Mouse (Mus musculus) limb, embryonic 14.5 days (tissue): Measurements from ENCODE around the gene Exoc1. TPM values are rescaled to one million over a fixed set of nuclear protein-coding genes. Genes with fewer than 3 reads are reported as not detected.

Experiments used
- ATAC-seq: fragments of 200-750 bp; cut with Nextera tagmentation; 2 replicates; pipeline ENCODE4 v1.8.0; 2017; ENCODE audit warnings: low read depth, moderate number of reproducible peaks, moderate TSS enrichment; ENCODE audit not compliant: low FRiP score
- DNase-seq: peaks from one replicate; pipeline ENCODE4 v3.0.0-alpha.2; 2015; ENCODE audit warnings: low spot score
- H3K27ac ChIP-seq: fragments of 300-500 bp; sonication (generic); replicated peaks from 2 replicates; pipeline ENCODE4 v1.5.1; 2014; ENCODE audit warnings: low read depth, mild to moderate bottlenecking, low read length, moderate library complexity, mixed read lengths
- H3K27me3 ChIP-seq: fragments of 300-500 bp; sonication (generic); 2 replicates; pipeline ENCODE4 v1.6.1; 2014; ENCODE audit warnings: low read length, mixed read lengths; ENCODE audit not compliant: control insufficient read depth, insufficient read depth
- H3K36me3 ChIP-seq: fragments of 300-500 bp; sonication (generic); 2 replicates; pipeline ENCODE4 v1.6.1; 2014; ENCODE audit warnings: mild to moderate bottlenecking, low read length, moderate library complexity, mixed read lengths; ENCODE audit not compliant: control insufficient read depth, insufficient read depth
- H3K4me1 ChIP-seq: fragments of 300-500 bp; sonication (generic); 2 replicates; pipeline ENCODE4 v1.6.1; 2014; ENCODE audit warnings: antibody characterized with exemption, low read length, mixed read lengths; ENCODE audit not compliant: control insufficient read depth, insufficient read depth
- H3K4me2 ChIP-seq: fragments of 300-500 bp; sonication (generic); replicated peaks from 2 replicates; pipeline ENCODE4 v1.6.1; 2014; ENCODE audit warnings: low read depth, mild to moderate bottlenecking, low read length, moderate library complexity; ENCODE audit not compliant: severe bottlenecking
- H3K4me3 ChIP-seq: fragments of 300-500 bp; sonication (generic); replicated peaks from 2 replicates; pipeline ENCODE4 v1.5.1; 2014; ENCODE audit warnings: low read length
- H3K9ac ChIP-seq: fragments of 300-500 bp; sonication (generic); 2 replicates; pipeline ENCODE4 v1.6.1; 2014; ENCODE audit warnings: mild to moderate bottlenecking, low read depth, low read length, moderate library complexity; ENCODE audit not compliant: severe bottlenecking
- H3K9me3 ChIP-seq: fragments of 300-500 bp; sonication (generic); 2 replicates; pipeline ENCODE4 v1.6.1; 2016; ENCODE audit warnings: low read length; ENCODE audit not compliant: control insufficient read depth
- POLR2A ChIP-seq: fragments of 200-500 bp; IDR thresholded peaks from 2 replicates; pipeline ENCODE4 v1.8.0; 2012; ENCODE audit warnings: inconsistent platforms, mild to moderate bottlenecking, moderate library complexity, borderline replicate concordance; ENCODE audit not compliant: insufficient read depth, insufficient read length; ENCODE audit errors: extremely low read depth
- WGBS: fragments of 180-500 bp; shearing (Covaris S2); extraction: QIAGEN DNeasy Blood & Tissue Kit; methylation state at CpG from one replicate; pipeline ENCODE4 v1.1.7; 2014; 5-methylcytosine and 5-hydroxymethylcytosine counted together
- polyA plus RNA-seq, 2 experiments: library from polyadenylated mRNA; depleted of rRNA in 1 of 2; stranded (reverse) in 1 of 2; unstranded in 1 of 2; fragments of >200 nt; fragmentation: Nextera tagmentation in 1 of 2; extraction: Ambion mirVana in 1 of 2; gene quantifications; 2 replicates each; pipeline versions ENCODE4 v1.2.1 to v1.2.3; 2012 to 2014

Exoc1 gene
- polyA plus RNA-seq, 2 experiments: 37.5 to 57.2 TPM

DNA sequence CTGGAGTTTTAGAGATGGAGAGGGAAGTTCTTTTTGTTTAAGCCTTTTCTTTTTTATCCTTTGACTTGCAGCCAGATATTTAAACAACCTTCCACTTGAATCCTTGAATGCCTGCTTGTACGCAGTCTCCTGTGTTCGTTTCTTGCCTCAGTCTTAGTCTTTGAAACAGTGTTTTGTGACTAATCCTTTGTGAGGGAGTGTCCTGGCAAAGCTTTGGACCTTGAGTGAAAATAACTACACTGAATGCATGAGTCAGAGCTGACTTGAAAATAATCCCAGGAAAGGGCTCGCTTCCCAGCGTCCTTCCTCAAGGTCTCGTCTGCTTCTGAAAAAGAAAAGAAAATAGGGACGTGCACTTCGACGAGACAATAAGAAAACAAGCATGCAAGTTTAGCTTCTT, 11.1 kb downstream of the Exoc1 start:
- H3K9me3 ChIP-seq: no peaks in the 10 kb centered on the region

DNA sequence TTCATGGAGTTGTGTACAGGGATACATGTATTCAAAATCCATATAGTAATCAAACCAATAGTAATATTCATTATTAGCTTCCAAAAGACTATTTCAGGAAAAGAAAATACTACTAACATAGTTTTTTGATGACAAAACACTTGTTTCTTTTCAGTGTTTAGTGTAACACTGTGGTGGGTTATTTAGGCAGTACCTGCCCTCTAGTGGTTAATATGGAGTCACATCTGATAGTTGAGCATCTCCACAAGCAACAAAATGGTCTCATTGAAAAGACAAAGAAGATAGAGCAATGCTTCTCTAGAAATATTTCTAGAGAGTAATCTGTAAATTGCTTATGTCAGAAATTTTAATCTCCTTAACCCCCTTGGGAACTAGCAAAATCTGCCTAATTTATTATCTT, 11.7 kb downstream of the Exoc1 start:
- no peak for TF ChIP-seq POLR2A
- H3K36me3 ChIP-seq: peaks cover 62% of the 10 kb centered on the region
- no peak overlapping the region for H3K4me2 ChIP-seq
- no peaks in the 10 kb centered on the region for H3K9me3 ChIP-seq
- no peak overlapping the region for H3K27ac ChIP-seq
- H3K4me3 ChIP-seq: no peak overlapping the region
- no peaks in the 10 kb centered on the region for H3K4me1 ChIP-seq
- no peaks in the 10 kb centered on the region for H3K27me3 ChIP-seq
- ATAC-seq (no peak), DNase-seq (no peak)
- H3K9ac ChIP-seq: no peak overlapping the region

More for the DNA sequence above, 11.1 kb downstream of the Exoc1 start:
- no peak for TF ChIP-seq POLR2A
- no peak for DNase-seq
- WGBS: 87% methylated on average over 8 of the region's 8 CpGs
- Histone ChIP-seq H3K4me1 (no peaks in the 10 kb centered on the region), H3K4me2 (no peak overlapping the region), H3K9ac (no peak overlapping the region), H3K27ac (no peak overlapping the region), H3K27me3 (no peaks in the 10 kb centered on the region), H3K4me3 (no peak overlapping the region), H3K36me3 (peaks cover 67% of the 10 kb centered on the region)
- no peak for ATAC-seq

DNA sequence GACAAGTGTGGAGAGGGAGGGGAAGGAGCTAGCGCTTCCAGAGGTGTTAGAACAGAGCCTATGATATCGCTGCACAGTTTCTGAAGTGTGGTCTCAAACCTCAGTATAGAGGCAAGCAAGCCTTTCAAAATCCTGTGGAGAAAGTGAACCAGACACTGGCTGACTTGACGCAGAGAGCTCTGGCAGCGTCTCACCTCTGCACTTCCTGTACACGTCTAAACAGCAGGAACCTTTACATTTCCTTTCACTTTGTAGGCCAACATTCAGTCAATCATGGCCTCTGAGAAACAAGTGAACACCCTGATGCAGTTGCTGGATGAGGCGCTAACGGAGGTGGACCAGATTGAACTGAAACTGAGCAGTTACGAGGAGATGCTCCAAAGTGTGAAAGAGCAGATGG, 14.1 kb downstream of the Exoc1 start:
- no peak for TF ChIP-seq POLR2A
- Histone ChIP-seq H3K27me3 (no peaks in the 10 kb centered on the region), H3K9ac (no peak overlapping the region), H3K4me2 (no peak overlapping the region), H3K9me3 (no peaks in the 10 kb centered on the region), H3K4me3 (no peak overlapping the region), H3K27ac (no peak overlapping the region), H3K36me3 (peaks cover 47% of the 10 kb centered on the region), H3K4me1 (no peaks in the 10 kb centered on the region)
- DNase-seq (no peak), ATAC-seq (no peak)
- WGBS: 92% methylated on average over 8 of the region's 8 CpGs

DNA sequence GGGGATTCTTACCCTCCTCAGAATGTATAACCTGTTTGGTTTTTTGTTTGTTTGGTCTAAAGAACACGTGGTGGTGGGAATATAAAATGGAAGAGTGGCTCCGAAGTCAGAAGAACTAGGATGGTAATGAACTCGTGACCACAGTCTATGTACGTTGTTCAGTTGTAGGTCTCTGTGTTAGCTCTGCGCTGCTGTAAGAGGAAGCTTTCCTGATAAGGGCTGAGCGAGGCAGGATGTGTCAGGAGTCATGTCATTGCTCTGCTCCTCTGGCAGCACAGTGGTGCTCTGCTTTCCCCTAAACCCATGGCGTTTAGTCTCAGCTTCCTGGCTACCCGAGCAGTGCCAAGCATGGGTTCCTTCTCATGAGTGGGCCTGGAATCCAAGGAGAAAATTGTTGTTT, 21.3 kb downstream of the Exoc1 start:
- Histone ChIP-seq H3K4me3 (no peak overlapping the region), H3K27ac (no peak overlapping the region), H3K9me3 (no peaks in the 10 kb centered on the region), H3K36me3 (peaks cover 33% of the 10 kb centered on the region), H3K4me1 (no peaks in the 10 kb centered on the region), H3K4me2 (no peak overlapping the region), H3K27me3 (no peaks in the 10 kb centered on the region), H3K9ac (no peak overlapping the region)
- WGBS: 87% methylated on average over 8 of the region's 8 CpGs
- ATAC-seq (no peak), DNase-seq (no peak)
- no peak for TF ChIP-seq POLR2A

DNA sequence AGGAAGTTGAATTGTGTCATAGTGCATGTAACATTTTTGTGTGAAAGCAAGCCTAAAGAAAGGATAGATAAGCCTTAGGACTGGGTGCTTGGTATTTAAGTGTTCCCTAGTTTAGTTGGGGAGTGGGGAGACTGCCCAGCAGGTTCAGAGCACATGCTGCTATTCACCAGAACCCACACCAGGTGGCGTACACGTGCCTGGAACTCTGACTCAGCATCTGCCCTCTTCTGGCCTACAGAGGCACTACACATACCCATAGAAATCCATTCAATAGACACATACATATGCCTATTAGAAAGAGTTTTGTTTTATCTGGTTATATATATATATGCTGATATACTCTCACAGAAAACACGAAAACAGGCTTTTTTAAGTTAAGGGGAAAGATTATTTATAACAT, 36.2 kb downstream of the Exoc1 start:
- 28% methylated on average over 3 of the region's 3 CpGs for WGBS
- H3K4me1 ChIP-seq: no peaks in the 10 kb centered on the region
- no peak overlapping the region for H3K27ac ChIP-seq
- H3K9ac ChIP-seq: no peak overlapping the region
- no peak overlapping the region for H3K4me2 ChIP-seq
- no peaks in the 10 kb centered on the region for H3K27me3 ChIP-seq
- DNase-seq (peak; percentile 44), ATAC-seq (no peak)
- no peak for TF ChIP-seq POLR2A
- H3K36me3 ChIP-seq: peaks cover 62% of the 10 kb centered on the region
- no peak overlapping the region for H3K4me3 ChIP-seq
- no peaks in the 10 kb centered on the region for H3K9me3 ChIP-seq

DNA sequence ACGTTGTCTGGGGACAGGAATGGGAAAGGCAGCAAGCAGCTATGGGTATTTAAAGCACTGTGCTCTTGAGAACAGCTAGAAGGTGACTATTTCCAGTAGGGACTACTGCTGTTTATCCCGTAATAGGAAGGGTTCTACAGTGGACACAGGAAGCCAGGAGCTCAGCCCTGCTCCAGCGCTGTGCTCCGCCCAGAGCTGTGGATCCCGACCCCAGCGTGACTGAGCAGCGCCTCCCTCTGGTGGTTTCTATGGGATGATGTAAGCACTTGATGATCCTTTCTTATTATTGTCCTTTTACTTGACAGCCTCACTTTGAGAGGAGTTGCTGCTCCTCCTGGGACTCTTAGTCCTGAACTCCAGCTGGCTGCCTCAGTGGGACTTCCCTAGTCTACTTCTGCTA, 45.1 kb downstream of the Exoc1 start:
- Histone ChIP-seq H3K4me3 (no peak overlapping the region), H3K9ac (no peak overlapping the region), H3K27ac (no peak overlapping the region), H3K4me2 (no peak overlapping the region), H3K27me3 (no peaks in the 10 kb centered on the region), H3K36me3 (peaks cover 20% of the 10 kb centered on the region), H3K4me1 (no peaks in the 10 kb centered on the region), H3K9me3 (no peaks in the 10 kb centered on the region)
- no peak for TF ChIP-seq POLR2A
- ATAC-seq (no peak), DNase-seq (no peak)
- 69% methylated on average over 7 of the region's 7 CpGs for WGBS
